Comparison of ENCODE assay signal across 8 mouse cellular contexts in the genomic region with DNA sequence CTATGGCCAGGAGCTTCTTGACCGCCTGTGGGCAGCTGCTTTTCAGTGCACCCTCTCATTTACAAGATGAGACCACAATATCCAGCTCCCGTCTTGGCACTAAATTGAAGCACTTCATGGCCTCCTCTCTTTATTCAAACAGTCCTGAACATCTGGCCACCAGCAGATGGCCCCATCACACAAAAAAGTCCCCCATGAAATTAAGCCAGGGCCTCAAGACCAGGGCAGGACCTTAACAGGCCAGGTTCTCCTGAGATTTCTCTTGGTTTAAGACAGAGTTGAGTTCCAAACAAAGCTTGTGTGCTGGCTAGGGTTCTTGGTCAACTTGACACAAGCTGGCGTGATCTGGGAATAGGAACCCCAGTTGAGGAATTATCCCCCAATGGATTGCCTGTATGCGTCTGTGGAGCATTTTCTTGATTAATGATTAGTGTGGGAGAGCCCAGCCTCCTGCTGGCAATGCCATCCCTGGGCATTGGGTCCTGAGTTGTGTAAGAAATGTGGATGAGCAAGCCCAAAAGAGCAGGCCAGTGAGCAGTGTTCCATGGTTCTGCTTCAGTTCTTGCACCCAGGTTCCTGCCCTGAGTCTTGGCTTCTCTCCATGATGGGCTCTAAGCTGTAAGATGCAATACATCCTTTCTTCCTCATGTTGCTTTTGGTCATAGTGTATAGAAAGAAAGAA.
A peak's percentile ranks its signal among the peaks of the same experiment; 100 is the strongest.
DNase-seq lines count a peak whose midpoint lies in the region; ATAC-seq and TF ChIP-seq lines count a peak whose summit lies in the region.

No protein-coding gene starts in this region.

- no peak for ATAC-seq in forebrain, embryonic 13.5 days
- peak; percentile 50 for ATAC-seq in inflammation-experienced regulatory T-cells, adult 6 months
- no peak for ATAC-seq in limb, embryonic 14.5 days (ENCODE audit: low FRiP score, low read depth)

- no peak overlapping the region for H3K27ac ChIP-seq in forebrain, embryonic 10.5 days
- H3K27ac ChIP-seq in forebrain, embryonic 13.5 days: no peak overlapping the region
- no peak overlapping the region for H3K27ac ChIP-seq in limb, embryonic 14.5 days (replicated peaks; ENCODE audit: low read depth, low read length)
- no peak overlapping the region for H3K27ac ChIP-seq in spleen, adult 2 months (ENCODE audit: insufficient read depth, low read length)

- no peaks in the 10 kb centered on the region for H3K27me3 ChIP-seq in forebrain, embryonic 10.5 days (ENCODE audit: poor library complexity, severe bottlenecking)
- no peaks in the 10 kb centered on the region for H3K27me3 ChIP-seq in forebrain, embryonic 13.5 days
- no peaks in the 10 kb centered on the region for H3K27me3 ChIP-seq in limb, embryonic 14.5 days (ENCODE audit: control insufficient read depth, insufficient read depth, low read length)
- H3K27me3 ChIP-seq in spleen, adult 2 months (ENCODE audit: control insufficient read depth, insufficient read depth, low read length): no peaks in the 10 kb centered on the region

- H3K36me3 ChIP-seq in forebrain, embryonic 10.5 days (replicated peaks): no peaks in the 10 kb centered on the region
- H3K36me3 ChIP-seq in forebrain, embryonic 13.5 days (ENCODE audit: poor library complexity, severe bottlenecking): no peaks in the 10 kb centered on the region
- no peaks in the 10 kb centered on the region for H3K36me3 ChIP-seq in limb, embryonic 14.5 days (ENCODE audit: control insufficient read depth, insufficient read depth, low read length)
- no peaks in the 10 kb centered on the region for H3K36me3 ChIP-seq in spleen, adult 2 months (ENCODE audit: control insufficient read depth, insufficient read depth, low read length)

- TF ChIP-seq POLR2A in limb, embryonic 14.5 days (IDR thresholded peaks at IDR 0.05; ENCODE audit: borderline replicate concordance, extremely low read depth, insufficient read depth, insufficient read length): no peak
- TF ChIP-seq POLR2A in spleen, adult 2 months (IDR thresholded peaks at IDR 0.05; ENCODE audit: low read depth, low read length): no peak

- H3K9ac ChIP-seq in forebrain, embryonic 13.5 days: no peak overlapping the region
- no peak overlapping the region for H3K9ac ChIP-seq in limb, embryonic 14.5 days (ENCODE audit: low read depth, low read length, severe bottlenecking)

- peak; percentile 31 for DNase-seq in forebrain, embryonic 10.5 days (ENCODE audit: extremely low spot score, low spot score)
- peak; percentile 28 for DNase-seq in urinary bladder, postnatal 14 days (ENCODE audit: low spot score)
- DNase-seq in urinary bladder, postnatal 10 days (ENCODE audit: low spot score): no peak
- peak; percentile 64 for DNase-seq in embryo, embryonic 11 days
- peak; percentile 9 for DNase-seq in limb, embryonic 14.5 days (ENCODE audit: low spot score)
- DNase-seq in spleen, adult 2 months (ENCODE audit: low read depth in 1 of 2, low spot score in 2 of 2): peak; percentile 23 to 50

- H3K4me3 ChIP-seq in forebrain, embryonic 10.5 days: no peak overlapping the region
- H3K4me3 ChIP-seq in forebrain, embryonic 13.5 days: no peak overlapping the region
- no peak overlapping the region for H3K4me3 ChIP-seq in limb, embryonic 14.5 days (replicated peaks; ENCODE audit: low read length)
- no peak overlapping the region for H3K4me3 ChIP-seq in spleen, adult 2 months (ENCODE audit: extremely low read depth, insufficient read depth, insufficient read length)

- H3K4me1 ChIP-seq in forebrain, embryonic 10.5 days: peaks cover 10% of the 10 kb centered on the region
- no peaks in the 10 kb centered on the region for H3K4me1 ChIP-seq in forebrain, embryonic 13.5 days
- no peaks in the 10 kb centered on the region for H3K4me1 ChIP-seq in limb, embryonic 14.5 days (ENCODE audit: control insufficient read depth, insufficient read depth, low read length)
- H3K4me1 ChIP-seq in spleen, adult 2 months (ENCODE audit: control insufficient read depth, insufficient read depth, insufficient read length): no peaks in the 10 kb centered on the region; the same call in 1 of the 2 replicates

- peak; percentile 56; the same call in 1 of the 2 replicates for TF ChIP-seq CTCF in spleen, adult 2 months (IDR thresholded peaks at IDR 0.05; ENCODE audit: extremely low read depth, insufficient read depth, insufficient read length, insufficient replicate concordance)

- WGBS in forebrain, embryonic 10.5 days: 68% methylated on average over 4 of the region's 4 CpGs
- WGBS in forebrain, embryonic 13.5 days: 63% methylated on average over 4 of the region's 4 CpGs
- WGBS in limb, embryonic 14.5 days: 64% methylated on average over 4 of the region's 4 CpGs
- 70% methylated on average over 4 of the region's 4 CpGs for WGBS in spleen, adult 2 months

- H3K9me3 ChIP-seq in forebrain, embryonic 10.5 days: no peaks in the 10 kb centered on the region
- H3K9me3 ChIP-seq in forebrain, embryonic 13.5 days (replicated peaks): no peaks in the 10 kb centered on the region
- no peaks in the 10 kb centered on the region for H3K9me3 ChIP-seq in limb, embryonic 14.5 days (ENCODE audit: control insufficient read depth, low read length)

- H3K4me2 ChIP-seq in forebrain, embryonic 13.5 days: no peak overlapping the region
- H3K4me2 ChIP-seq in limb, embryonic 14.5 days (replicated peaks; ENCODE audit: low read depth, low read length, severe bottlenecking): no peak overlapping the region
